Mouse (Mus musculus) urinary bladder, postnatal 10 days (tissue): ENCODE data around the gene Uso1.
"Not testable (repeated sequence)": the region's sequence is repeated elsewhere in the genome, so short reads cannot be mapped to it uniquely, and the experiment has no call there.

Experiments
- DNase-seq: peaks from one replicate; pipeline ENCODE4 v3.0.0; 2022; ENCODE audit warnings: low spot score

The Uso1 gene

GRCm38 (mm10) chr5:92127751-92128150, 10.0 kb upstream of the Uso1 start:
- DNase-seq: no peak

- no peak for DNase-seq
Observed at GRCm38 (mm10) chr5:92128570-92128969, 9.2 kb upstream of the Uso1 start.

GRCm38 (mm10) chr5:92129321-92129768, 8.4 kb upstream of the Uso1 start:
- no peak for DNase-seq

GRCm38 (mm10) chr5:92130040-92130682, 7.6 kb upstream of the Uso1 start:
- no peak for DNase-seq

GRCm38 (mm10) chr5:92132127-92132526, 5.6 kb upstream of the Uso1 start:
- no peak for DNase-seq

- not testable (repeated sequence) for DNase-seq
Observed at GRCm38 (mm10) chr5:92133006-92133405, 4.7 kb upstream of the Uso1 start.

GRCm38 (mm10) chr5:92134934-92135333, 2.8 kb upstream of the Uso1 start:
- no peak for DNase-seq

GRCm38 (mm10) chr5:92136536-92137238, 1.1 kb upstream of the Uso1 start:
- DNase-seq: no peak

- DNase-seq: peak; percentile 12
Observed at GRCm38 (mm10) chr5:92138093-92138621, 419 bp downstream of the Uso1 start.

- DNase-seq: no peak
Observed at GRCm38 (mm10) chr5:92139191-92139590, 1.5 kb downstream of the Uso1 start.

GRCm38 (mm10) chr5:92141696-92142095, 4.0 kb downstream of the Uso1 start:
- DNase-seq: no peak

GRCm38 (mm10) chr5:92142481-92142880, 4.7 kb downstream of the Uso1 start:
- no peak for DNase-seq

- no peak for DNase-seq
Observed at GRCm38 (mm10) chr5:92143665-92144064, 5.9 kb downstream of the Uso1 start.

GRCm38 (mm10) chr5:92144954-92145708, 7.4 kb downstream of the Uso1 start:
- no peak for DNase-seq

GRCm38 (mm10) chr5:92148248-92148647, 10.5 kb downstream of the Uso1 start:
- DNase-seq: no peak

GRCm38 (mm10) chr5:92149330-92149982, 11.7 kb downstream of the Uso1 start:
- no peak for DNase-seq

GRCm38 (mm10) chr5:92154861-92155260, 17.1 kb downstream of the Uso1 start:
- no peak for DNase-seq

- no peak for DNase-seq
Observed at GRCm38 (mm10) chr5:92165976-92166375, 28.2 kb downstream of the Uso1 start.

GRCm38 (mm10) chr5:92183071-92183830, 45.5 kb downstream of the Uso1 start:
- DNase-seq: no peak

- no peak for DNase-seq
Observed at GRCm38 (mm10) chr5:92188881-92189483, 51.2 kb downstream of the Uso1 start.

- DNase-seq: not testable (repeated sequence)
Observed at GRCm38 (mm10) chr5:92195716-92196115, 58.0 kb downstream of the Uso1 start.
